Mouse (Mus musculus) bone marrow macrophage, adult 2 months (primary cell): Measurements from ENCODE around the gene Birc2.

Experiments
- CTCF ChIP-seq: IDR thresholded peaks from 2 replicates; pipeline ENCODE4 v1.5.1; 2012; ENCODE audit warnings: low read depth, mild to moderate bottlenecking, low read length, moderate library complexity
- POLR2A ChIP-seq: IDR thresholded peaks from 2 replicates; pipeline ENCODE4 v1.6.1; 2012; ENCODE audit warnings: mild to moderate bottlenecking, low read depth, low read length, borderline replicate concordance

- TF ChIP-seq CTCF (no peak), POLR2A (no peak)
These were observed 60.9 kb downstream of the Birc2 start for GRCm38 (mm10) chr9:7775986-7776385.
